Mouse (Mus musculus) ovary, postnatal 14 days (tissue): ENCODE results near the gene Ogfr.

Experiments used
- DNase-seq: peaks from one replicate; pipeline ENCODE4 v3.0.0; 2022; ENCODE audit warnings: low spot score

Gene Ogfr

GRCm38 (mm10) chr2:180589123-180589831 is at the start of gene Ogfr:
Gene Ogfr (plus strand): TSS chr2:180589245.
- peak; percentile 75 for DNase-seq

DNA sequence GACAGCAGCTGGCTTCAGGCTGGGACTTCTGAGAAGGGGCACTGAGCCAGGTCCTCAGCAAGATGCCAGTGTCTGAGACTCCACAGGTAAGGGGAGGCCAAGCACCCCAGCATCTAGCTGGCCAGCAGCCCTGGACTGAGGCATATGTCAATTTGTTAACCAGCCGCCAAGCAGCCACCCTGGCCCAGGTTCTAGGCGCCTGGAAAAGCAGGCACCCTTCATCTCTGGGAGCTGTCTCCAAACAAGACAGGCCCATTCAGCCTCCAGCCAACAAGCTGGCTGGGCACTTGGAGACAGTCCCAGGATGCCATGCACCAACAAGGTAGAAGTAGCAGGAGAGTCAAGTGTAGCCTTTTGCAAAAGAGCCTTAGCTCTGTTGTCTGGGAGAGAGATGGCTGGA is 45.4 kb upstream of the Ogfr start:
- no peak for DNase-seq

DNA sequence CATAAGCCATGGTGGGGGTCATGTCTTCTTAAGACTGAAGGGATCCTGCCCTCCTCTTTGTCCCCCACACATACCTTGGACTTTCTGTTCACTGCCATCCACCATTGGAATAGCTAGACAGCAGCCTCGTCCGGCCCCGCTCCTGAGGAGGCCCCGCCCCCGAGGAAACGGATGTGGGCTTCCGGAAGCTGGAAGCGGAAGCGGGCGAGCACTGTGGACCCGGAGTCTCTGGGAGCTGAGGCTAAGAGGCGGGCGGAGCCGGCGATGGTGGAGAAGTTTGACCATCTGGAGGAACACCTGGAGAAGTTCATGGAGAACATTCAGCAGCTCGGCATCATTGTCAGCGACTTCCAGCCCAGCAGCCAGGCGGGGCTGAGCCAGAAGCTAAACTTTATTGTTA is 44.0 kb upstream of the Ogfr start:
- no peak for DNase-seq

- DNase-seq, result no peak
Measured at GRCm38 (mm10) chr2:180547384-180548106, 41.5 kb upstream of the Ogfr start.

DNA sequence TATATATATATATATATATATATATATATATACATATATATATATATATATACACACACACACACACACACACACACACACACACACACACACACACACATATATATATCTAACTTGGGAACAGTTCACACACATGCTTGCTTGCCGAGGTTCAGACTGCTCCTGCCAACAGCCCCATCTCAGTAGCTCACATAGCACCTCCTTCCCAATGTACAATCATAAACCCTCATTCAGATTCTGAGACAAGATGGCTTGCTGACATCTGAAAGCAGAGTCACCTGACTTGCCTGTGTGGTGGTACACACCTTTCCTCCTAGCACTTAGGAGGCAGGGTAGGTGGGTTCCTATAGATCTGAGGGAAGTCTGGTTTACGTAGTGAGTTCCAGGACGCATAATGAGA is 36.7 kb upstream of the Ogfr start:
- DNase-seq, result no peak

DNA sequence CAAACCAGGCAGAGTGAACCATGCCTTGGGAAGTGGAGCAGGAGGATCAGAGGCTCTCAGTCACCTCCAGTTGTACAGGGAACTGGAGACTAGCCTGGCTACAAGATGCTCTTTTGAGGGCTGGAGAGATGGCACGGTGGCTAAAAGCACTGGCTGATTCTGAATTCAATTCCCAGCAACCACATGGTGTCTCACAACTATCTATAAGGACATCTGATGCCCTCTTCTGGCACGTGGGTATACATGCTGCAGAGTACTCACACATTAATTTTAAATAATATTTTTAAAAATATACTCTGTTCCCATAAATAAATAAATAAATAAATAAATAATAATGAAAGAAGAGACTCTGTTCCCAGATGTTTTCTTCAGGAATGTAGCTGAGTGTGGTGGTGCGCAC is 33.8 kb upstream of the Ogfr start:
- no peak for DNase-seq

DNA sequence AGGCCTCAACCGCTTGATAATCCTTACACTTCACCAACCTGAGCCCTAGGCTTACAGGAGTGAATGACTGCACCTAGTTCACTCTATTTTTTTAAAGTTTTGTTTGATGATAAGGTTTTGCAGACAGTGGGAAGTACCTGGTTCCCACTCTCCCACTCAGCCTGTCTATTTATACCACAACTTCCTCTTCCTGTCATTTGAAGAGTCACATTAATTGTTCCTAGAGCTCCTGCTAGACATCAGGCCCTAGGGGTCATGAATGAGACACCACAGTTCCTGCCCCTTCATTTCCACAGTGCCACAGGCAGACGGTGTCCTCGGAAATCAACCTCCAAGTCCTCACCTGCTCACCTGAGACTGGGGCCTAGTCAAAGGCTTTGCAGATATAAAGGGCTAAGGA is 32.6 kb upstream of the Ogfr start:
- DNase-seq, result no peak

DNA sequence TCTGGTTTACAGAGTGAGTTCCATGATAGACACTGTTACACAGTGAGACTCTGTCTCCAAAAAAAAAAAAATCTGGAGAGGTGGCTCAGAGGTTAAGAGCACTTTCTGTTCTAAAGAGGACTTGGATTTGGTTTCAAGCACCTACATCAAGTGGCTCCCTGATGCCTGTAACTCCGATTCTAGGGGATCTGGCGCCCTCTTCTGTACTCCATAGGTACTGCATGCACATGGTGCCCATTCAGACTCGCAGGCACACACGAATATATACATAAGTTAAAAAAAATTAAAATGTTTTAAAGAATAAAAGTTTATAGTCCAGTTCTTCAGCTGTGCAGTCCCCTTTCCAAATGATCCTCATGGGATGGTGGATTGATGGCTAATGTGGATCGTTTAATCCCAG is 28.8 kb upstream of the Ogfr start:
- no peak for DNase-seq

- DNase-seq, result no peak
Measured at GRCm38 (mm10) chr2:180562146-180562545, 26.9 kb upstream of the Ogfr start.

DNA sequence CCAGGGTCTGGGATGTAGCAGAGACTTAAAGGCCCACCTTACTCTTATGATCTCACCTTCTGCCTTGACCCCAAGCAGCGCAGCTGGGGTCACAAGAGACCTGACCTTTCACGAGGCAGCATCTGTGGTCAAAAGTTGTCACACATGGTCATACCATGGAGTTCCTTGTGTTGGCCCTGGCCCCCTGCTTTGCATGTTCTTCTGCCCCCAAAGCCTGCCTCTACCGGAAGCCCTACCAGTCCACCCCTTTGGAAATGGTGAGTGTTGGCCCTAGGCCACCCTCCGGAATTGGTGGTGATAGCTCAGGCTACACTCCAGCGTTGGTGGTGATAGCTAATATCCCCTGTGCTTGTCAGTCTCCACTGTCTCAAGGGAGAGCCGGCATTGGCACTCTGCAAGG is 25.7 kb upstream of the Ogfr start:
- no peak for DNase-seq

DNA sequence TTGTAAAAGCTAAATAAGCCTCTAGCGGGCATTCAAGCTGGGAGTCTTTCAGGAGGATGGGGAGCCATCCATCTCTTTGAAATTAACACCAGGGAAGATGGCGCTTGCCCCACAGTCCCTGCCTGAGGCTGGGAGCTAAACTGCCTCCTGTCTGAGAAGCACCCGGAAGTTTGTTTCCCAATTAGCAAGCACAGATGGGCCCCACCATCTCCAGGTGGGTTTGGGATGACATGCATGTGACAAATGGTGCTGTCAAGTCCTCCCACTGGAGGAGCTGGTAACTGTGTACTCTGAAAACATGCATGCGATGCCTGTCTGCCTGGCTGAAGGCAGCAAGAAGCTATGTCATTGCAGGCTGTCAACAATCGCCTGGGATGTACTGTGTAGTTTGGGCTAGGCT is 25.2 kb upstream of the Ogfr start:
- DNase-seq, result no peak

DNA sequence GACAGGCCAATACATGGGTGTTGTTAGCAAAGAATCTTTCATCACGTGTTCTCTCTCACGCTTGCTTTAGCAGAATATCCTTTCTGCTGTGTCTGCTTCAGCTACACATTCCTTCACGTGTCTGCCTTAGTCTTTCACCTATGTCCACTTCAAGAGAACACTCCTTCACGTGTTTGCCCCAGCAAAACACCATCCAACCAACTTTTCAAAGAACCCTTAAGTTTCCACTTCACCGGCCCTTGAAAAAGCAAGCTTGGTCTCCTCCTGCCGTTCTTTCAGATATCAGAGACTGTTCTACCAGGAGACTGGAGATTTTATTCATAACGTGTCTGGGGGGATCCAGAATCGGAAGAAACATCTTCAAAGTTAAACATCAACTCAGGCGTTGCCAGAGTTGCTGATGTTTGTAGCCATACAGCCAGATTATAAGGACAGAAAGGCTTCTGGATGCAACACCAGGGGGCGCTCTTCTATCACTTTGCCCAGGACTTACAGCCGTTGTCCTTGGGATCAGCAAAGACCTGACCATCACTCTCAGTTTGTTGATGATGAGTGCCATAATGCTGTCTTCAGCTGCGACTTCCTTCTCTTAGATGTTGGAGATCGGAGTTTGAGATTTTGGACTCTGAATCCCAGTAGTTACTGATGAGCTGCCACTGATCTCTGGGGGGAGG is 22.7 kb upstream of the Ogfr start:
- DNase-seq, result peak; percentile 36

GRCm38 (mm10) chr2:180569028-180569643 is 19.9 kb upstream of the Ogfr start:
- peak; percentile 40 for DNase-seq

- no peak for DNase-seq
Measured at GRCm38 (mm10) chr2:180576482-180576881, 12.6 kb upstream of the Ogfr start.

DNA sequence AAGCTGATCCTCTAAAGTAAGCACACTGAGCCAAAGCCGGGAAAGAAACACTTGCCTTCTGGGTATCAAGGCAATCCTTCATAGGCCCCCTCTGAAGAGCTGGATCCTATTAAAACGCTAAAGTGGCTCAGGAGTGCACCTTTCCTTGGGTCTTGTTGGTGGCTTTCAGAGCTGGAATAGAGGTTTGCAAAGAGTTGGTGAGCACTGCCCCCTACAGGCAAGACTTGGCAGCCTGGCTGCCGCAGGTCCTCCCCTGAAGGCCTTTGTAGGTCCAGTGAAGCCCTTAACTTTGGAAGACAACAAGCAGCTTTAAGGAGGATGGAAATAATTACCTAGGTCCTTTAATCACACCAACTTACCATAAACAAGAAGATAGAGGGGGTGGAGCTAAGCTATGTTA is 10.4 kb upstream of the Ogfr start:
- peak; percentile 69 for DNase-seq

DNA sequence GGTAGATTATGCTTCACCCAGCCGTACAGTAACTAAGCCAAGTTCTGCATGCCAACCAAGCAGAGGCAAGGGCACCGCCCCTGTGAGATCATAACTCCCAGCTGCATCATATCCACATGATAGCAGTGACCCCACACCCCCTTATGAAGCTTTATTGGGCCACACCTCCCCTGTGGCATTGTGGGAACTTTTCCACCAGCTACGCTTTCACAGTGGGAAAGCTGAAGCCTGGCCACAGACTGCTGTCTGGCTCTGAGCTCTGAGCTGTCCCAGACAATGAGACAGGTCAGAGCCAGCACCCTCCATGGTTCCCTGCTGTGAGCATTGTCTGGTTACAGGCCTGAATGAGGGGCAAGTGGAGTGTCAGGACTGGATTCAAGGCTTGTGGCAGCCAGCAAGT is 8.0 kb upstream of the Ogfr start, which contains the start of gene Mrgbp:
Gene Mrgbp, plus strand, starts transcription at position 303 of the 400 bp plus-strand sequence.
- no peak for DNase-seq

GRCm38 (mm10) chr2:180582481-180583153 is 6.4 kb upstream of the Ogfr start:
- DNase-seq, result peak; percentile 99

- no peak for DNase-seq
Measured at GRCm38 (mm10) chr2:180583154-180583507, 5.9 kb upstream of the Ogfr start.

DNA sequence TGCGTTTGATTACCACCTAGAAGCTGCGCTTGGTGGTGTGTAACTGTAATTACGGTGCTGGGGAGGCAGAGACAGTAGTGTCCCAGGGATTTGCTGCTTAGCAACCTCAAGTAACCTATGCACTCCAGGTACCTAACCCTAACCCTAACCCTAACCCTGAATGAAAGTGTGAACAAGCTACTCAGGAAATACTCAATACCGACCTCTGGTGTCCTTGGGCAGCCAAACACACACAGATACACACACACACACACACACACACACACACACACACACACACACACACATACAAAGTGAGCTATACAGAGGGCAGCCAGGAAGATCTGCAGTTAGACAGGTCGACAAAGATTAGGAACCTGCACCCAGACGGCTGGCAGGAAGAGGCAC is 316 bp upstream of the Ogfr start:
- DNase-seq, result no peak

DNA sequence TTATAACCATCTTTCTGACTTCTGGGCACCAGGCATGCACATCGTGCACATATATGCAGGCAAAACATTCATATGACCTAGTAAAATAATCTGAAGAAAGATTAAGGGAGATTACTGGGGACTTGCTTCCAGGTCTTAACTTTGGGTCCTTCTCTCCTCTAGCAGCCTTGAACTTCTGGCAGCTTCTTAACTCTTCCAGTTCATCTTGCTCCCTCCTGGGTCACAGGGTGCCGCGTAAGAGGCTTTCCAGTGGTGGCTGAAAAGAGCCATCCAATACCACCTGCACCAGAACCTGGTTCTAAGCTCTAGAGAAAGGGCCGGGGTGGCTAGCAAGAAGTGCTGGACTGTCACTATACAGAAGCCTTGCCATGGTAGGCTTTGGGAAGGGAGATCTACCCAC is 8.4 kb downstream of the Ogfr start, which contains the start of gene Col9a3:
Gene Col9a3, plus strand, starts transcription at position 301 of the 400 bp plus-strand sequence.
- DNase-seq, result no peak

DNA sequence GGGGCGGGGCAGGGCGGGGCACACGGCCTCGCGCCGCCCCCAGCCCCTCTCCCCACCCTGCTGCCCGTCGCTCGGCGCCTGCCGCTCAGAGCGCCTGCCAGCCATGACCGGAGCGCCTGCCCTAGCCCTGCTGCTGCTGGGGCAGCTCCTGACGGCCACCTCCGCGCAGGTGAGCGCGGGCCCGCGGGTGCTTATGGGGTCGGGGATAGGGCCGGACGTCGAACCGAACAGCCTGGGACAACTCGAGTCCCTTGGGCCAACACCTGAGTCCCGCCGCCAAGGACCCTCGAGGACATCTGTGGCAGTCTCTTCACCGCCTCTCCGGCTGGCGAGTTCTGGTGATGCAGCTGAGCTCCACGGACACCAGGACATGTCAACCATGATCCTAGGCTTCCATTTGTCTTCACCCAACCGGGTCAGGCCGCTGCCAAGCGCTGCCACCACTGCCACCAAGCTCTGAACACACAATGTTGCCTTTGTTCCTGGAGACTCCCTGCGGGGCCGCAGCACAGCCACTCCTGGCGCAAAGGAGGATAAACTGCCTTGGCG is 9.2 kb downstream of the Ogfr start:
- no peak for DNase-seq

DNA sequence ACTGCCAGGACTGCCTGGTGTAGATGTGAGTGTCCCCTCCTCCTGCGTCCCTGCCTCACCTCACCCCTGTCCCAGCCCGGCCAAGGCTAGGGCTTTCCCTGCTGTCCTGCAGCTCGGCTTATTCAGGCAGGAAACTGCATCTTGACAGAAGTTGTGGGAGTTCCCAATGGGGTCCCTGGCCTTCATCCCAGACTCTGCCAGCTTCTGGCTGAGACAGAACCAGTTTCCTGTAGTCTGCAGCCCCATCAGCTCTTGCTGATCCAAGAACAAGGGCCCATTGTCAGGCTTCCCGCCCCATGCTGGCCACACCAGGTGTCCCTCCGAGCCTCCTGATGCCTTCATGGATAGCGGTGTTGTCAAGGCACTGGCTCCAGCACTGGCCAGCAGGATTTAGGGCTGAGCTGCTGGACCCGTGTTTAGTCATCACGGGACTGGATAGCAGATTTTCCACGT is 11.6 kb downstream of the Ogfr start:
- DNase-seq, result no peak
